Mouse (Mus musculus): ENCODE data around the gene Dennd1a. TPM values are rescaled to one million over a fixed set of nuclear protein-coding genes. Genes with fewer than 3 reads are reported as not detected.

Gene Dennd1a
- total RNA-seq, 2 experiments from 2014 or later: 28.3 to 29.8 TPM

DNA sequence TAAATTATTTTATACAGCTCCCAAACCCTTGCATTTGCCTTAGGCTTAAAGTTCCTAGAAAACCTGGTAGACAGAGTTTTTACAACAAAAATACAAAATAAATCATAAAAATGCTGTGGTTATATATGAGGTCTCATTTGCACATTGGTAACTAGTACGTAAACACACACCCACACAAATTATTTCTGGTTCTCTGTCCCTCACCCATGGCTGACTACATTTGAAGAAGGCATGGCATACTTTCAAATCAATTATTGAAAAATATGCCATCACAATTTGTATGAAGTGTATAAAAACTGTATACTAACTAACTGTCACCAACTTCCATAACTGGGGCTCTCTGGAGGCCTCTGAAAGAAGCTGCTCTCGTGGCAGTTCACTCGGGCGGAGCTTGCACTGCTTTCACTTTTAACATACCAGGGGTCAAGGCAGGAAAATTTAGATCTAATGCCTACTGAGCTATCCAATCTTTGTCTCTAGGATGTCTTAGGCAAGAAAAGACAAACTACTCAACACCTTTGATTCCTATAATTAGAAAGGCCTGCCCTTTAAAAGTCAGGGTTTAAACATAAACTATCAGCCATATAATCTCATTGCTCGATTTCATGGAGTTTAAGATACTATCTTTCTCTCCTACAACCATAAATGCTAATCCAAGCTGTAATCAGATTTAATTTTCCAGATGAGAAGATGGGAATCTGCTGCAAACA, 122.7 kb downstream of the Dennd1a start:
- DNase-seq: no peak

DNA sequence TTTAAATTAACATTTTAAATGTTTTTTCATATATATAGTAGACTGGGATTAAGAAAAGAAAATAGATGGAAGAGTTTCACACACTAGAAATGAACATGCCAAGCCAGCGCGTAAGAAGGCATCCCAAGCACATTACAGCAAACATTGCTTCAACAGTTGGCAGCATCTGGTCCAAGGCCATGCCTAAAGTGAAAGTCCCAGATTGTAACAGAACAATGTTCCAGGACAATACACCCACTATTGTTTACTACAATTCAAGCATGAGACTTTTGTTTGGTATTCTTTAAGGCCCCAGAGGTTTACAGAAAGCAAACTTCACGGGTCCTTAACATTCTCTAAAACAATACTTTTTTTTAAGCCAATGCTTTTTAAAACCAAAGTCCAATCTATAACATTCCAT, 124.7 kb downstream of the Dennd1a start:
- DNase-seq: no peak

DNA sequence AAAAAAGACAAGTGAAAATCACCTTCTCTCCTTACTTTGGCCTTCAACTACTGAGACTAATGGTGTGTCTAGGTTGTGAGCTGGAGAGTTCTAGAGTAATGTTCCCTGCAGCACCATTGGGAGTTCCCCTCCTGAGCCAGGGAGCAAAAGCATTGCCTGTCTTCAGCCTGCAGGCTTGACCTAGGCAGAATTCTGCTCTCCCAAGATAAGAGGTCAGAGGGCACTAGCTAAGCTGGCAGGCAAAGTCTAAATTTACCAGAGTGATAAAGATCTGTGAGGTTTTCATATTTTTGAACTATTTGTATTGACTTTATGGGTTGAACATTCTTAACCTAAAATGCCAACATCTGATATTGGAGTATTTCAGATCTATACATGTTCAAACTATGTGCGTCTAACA, 125.7 kb downstream of the Dennd1a start:
- DNase-seq: no peak

DNA sequence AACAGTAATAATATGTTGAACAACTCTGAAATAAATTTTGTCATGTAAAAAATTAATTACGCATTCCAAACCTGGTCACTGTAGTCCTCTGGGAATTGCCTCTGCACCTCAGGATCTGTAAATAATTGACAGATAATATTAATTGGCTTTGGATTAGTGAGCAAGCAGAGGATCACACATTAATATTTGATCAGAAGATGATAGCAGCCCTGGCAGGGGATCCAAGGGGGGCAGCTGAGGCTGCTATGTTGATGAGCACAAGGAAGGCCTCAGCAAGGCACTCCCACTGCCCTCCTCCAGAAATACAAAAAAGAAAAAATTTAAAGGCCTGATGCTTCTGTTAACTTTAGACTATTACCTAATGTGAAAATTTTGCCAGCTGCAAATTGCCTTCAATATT, 127.5 kb downstream of the Dennd1a start:
- DNase-seq: no peak

DNA sequence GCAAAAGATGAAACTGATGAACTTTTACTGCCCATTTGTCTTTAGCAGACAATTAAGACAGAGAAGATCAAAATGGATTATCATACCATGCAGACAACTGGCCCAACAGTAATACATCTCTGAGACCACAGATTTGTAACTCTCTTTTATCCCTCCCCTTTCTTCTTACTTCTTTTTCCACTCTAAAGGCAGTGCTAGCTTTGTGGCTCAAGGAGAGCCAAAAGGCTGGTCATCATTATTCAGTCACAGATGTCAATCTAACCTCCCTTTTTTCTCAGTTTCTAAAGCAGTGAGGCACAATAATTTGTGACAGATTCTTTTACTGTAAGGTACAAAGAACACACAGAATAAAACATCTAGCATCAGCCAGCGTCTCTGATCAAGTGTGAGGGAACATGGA, 130.2 kb downstream of the Dennd1a start:
- no peak for DNase-seq

DNA sequence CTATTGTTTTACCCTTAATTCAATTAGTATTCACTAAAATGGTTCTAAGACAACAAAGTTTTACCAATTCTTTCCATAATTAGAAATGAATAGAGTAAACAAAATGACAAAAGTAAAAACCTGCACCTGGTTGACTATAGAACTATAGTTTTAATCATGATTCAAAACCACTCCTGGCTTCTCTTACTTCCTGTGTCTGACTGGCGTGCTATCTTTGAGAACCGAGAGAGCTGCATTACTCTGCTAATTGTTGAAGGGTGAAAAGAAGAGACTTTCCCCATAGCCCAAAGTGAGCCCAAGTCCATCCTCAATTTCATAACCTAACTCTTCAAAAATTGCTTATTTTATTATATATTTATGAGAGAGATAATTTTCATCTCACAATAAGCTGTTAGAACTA, 131.2 kb downstream of the Dennd1a start:
- DNase-seq: no peak

DNA sequence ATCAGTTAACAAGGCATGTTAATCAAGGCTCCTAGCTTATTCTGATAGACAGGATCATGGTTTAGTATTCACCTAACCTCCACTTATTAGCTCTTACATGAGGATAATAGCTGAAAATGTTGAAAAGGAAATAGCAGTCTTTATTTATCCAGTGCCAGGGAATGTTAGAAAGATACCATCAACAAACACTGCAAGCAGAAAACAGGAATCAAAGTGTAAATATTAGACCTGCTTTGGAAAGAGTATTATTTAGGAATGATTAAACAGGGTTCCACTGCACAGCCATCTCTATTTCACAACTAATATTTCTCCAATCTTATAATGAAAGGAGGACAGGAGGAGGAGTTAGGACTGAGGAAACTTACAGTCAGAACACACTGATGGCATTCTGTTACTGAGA, 142.4 kb downstream of the Dennd1a start:
- DNase-seq: no peak

DNA sequence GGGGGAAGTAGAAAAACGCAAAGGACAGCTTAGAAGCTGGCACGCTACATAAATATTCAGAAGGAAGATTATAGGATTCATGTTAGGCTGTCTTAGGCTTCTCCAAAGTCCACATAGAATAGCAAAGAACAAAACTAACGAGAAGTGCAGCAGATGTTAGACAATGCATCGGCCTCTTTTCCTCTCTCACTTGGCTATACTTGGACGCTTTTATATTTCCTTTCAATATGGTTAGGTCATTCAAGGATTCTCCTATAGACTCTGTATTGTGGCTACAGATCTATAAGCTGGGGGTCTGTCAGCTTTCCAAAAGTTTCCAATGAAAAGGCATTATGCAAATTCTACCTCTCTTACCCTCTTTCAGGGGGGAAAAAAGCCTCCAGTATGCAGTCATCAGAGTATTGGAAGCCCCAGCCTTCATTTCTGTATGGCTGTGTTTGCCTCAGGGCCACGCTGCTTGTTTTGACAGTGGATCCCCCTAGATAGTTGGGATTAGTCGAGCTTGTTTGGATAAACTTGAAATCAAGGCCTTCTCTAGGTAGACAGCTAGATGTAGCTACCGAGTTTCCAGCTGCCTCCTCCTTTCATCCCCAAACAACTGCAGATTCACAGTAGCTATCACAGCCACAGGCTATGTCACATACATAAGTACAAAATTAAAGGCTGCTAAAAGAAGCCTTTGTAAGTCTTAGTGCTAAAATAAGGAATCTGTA, 143.0 kb downstream of the Dennd1a start:
- DNase-seq: no peak

DNA sequence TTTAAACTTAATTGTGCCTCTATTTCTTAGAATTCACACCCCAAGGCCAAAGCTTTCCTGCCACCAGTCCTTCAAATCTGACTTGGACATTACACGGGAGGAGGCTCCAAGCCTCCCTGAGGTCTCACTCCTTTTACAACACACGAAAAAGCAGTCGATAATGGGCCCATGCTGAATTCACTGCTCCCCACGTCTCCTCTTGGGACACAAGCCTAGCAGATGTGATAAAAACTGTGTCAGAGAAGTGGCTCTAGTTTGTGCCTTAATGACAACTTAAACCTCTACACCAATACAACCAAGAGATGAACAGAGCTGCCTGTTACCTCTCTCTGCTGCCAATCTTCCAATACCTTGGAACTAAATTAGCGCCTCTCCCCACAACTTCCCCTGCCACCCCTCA, 144.3 kb downstream of the Dennd1a start:
- no peak for DNase-seq

DNA sequence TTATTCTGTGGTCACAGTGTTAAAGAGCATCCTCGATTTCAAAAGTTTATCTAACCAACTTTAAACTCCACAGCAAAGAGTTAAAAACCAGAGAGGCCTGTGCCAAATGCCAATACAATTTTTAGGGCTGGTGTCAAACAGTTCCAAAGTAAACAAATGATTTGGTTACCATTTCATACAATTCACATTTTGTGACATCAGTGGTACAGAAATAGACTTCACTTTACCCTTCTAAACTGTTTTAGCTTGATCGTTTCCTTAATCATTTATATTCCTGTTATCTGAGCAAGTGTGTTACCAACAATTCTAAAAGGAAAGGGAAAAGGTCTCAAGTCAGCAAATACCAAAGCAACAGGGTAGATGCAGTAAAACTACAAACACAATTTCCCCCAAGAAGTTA, 145.0 kb downstream of the Dennd1a start:
- no peak for DNase-seq

DNA sequence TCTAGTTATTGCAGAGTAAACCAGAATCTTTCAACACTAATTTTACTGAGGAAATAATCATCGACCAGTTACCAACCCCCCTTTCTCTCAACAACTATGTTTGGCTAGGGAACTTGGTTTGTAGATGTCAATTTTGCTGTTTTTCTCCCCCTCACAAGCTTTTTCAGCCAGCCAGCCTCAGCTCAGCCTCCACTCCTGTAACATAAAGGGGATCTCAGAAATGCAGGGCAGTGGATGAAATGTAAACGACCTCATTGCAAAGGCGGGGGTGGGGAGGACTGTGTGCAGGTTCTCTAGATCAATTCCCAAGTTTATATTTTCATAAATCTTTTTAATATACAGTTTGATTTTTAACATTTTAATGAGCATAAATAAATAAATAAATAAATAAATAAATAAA, 147.7 kb downstream of the Dennd1a start:
- no peak for DNase-seq

DNA sequence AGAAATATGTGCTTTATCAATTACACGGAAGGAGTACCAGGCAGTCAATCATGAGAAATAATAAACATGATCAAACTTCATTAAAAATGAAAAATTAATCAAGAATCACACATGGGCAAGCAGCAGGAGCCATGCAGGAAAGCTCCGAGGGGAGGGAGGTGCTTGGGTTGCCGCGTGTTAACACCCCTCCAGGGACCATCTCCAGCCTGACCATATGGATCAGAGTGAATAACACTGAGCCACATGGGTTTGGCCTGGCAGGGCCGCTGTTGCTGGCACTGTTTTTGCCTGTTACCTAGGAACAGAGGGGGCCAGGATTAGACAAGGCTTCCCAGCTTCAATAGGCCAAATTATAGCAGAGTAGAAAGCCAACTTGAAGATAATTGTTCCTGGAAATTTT, 150.1 kb downstream of the Dennd1a start:
- peak; percentile 12 for DNase-seq

DNA sequence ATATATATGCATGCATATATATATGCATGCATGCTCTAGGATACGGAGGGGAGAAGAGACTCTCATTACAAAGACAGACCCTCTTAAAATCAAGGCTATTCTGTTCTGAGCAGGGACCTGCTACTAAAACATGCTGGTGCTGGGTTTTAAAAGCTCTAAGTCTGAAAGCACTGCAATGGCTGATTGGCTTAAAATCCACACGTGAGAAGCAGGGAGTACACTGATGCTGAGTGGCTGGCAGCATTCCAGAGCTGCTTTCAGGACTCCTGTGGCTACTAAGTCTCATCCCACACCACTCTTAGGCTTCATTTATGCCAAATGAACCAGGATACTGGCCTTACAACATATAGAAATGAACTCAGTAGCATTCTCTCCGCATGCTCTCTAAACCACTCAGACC, 151.8 kb downstream of the Dennd1a start:
- DNase-seq: peak; percentile 9

DNA sequence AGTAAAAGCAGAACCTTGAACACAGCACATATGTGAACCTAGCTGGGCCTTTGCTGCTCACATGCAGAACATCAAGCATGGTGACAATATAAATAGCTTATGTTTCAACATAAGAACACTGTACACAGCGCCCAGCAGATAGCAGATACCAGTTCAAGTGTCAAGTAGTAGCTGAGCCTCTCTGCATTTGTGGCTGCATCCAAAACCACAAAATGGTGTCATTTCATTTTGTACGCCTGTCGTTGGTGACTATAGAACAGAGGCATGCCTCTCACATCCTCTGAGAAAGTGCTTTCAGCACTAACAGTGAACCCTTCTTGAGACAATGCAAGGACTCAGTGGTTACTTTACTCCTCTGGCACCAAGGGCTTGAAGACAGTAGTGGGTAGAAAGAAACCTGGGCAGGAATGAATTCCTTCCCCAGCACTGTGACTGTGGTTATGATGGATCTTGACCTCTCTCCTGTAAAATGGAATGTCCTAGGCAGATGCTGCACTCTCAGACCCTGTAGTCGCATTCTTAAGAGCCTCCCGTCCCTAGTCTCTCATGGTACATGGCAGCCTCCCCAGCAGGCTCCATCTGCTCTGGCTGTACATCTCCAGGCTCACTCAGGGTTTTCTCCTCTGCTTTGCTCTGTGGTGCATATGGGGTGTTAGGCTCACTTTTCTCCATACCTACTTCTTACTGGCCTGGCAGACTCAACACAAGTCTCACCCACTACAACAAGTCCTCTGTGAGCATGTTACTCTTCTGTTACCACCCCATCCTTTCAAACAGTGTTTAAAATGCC, 154.0 kb downstream of the Dennd1a start:
- DNase-seq: no peak

DNA sequence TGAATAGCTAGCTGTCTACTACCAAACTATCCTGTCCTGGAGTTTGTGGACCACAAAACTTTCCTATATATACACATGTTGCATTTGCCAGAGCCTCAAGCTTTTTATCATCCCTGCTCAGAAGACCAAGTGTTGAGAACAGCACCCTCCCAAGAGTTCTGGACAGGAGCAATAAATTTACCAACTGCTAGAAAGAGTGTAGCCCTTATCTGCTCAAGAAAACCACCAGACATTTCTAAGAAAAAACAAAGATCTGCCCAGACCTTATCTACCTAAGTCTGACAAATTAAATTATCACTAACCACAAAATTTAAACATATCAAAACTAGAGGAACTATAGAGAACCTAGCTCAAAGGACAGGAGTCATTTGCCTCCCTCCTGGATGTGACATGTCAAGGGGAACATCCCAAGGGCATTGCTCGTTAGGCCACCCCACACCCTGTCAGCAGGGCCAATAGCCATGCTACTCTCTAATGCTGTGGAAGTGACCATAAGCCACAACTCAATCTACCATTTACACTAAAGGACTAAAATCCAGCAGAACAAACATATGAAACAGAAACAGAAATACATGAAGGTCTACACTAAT, 154.9 kb downstream of the Dennd1a start:
- DNase-seq: no peak

DNA sequence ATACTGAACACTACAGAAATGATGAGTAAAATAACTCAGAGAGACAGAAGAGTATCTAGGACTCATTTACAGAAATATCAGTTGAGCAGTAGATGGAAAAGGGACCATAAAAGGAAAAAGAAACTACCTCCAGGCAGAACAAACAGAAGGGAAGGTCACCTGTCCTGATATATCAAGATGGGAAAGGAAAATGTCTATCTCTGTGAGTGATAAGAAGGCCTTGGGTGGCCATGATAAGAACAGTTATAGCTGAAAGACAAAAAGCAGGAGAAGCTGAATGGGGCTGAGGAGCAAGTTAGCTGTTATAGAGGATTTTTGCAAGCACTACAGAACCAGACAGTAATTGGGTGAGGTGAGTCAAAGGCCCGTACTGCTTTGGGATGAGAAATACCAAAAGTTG, 155.7 kb downstream of the Dennd1a start:
- no peak for DNase-seq

DNA sequence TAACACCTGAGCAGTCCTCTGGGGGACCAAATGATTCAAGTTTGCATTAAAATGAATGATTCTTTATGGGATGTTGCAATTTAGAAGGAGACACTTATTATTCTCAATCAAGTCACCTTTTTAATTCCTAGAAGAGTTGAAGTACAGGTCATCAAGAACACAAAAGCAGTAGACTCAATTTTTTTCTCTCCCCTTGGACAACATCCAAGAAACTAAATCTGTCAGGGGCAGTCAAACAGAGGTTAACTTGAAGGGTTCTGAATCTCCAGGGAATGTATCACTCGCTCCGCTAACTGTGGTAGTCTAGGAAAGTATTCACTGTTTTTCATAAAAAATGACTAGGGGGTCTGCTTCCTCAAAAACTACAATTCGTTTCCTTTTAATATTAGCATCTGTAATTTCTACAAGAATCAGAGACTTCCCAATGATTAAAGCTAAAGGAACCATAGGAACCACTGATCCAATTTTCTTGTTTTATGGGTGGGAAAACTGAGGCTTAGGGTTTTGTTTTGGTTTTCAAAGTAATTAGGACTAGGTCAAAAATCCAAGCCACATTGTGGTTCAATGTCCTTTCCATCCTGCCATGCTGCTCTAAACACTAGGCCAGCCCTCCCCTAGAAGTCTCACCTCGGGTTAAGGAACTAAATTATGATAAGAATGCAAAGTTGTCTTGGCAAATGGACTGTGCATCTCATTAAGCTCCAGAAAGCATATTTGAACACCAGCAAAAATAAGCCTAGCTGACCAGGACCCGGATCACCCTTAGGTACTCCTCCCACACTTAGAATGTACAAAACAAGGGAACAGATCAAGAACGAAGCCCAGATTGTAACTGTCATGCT, 157.0 kb downstream of the Dennd1a start:
- no peak for DNase-seq

DNA sequence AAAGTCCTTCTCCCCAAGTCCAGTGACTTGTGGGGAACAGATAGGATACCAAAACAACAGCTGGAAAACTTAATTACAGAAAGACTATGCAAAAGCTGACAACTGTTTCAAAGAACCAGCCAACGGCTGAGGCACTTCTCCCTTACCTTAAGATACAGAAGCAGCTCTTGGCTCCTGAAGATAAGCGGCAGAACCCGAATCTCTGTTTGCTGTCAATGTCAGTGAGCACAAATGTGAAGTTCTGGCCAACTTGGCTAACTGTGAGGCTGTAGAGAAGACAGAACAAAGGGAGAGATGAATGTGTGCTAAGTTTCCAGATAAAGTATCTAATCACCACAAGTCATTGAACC, 160.8 kb downstream of the Dennd1a start:
- no peak for DNase-seq

DNA sequence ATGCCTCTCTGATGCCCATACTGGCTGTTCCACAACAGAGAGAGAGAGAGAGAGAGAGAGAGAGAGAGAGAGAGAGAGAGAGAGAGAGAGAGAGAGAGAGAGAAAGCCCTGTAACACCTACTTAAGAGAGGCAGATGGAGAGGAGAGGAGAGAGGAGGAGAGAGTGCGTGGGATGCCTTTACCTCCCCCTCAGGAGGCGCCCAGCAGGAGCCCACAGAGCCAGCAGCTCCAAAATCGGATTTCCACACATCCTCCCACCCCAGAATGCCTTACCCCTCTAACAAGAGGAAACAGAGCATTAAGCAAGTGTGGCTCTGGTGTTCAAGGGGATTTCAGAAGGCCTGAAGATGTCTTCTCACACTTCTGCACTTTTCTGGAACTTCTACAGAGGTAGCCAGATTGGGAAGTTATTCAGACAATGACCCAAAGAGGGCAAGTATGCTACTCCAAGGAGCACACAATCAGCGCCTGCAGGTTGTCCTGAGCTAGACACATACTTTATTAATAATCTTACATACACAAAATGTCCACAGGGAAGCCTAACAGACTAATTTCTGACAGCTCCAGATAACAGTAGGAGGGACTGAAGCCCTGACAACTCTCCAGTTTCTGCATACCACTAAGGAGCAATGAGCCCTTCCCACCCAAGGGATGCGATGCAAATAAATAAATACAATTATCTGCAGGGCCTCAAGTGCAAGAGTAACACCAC, 161.4 kb downstream of the Dennd1a start:
- DNase-seq: no peak

DNA sequence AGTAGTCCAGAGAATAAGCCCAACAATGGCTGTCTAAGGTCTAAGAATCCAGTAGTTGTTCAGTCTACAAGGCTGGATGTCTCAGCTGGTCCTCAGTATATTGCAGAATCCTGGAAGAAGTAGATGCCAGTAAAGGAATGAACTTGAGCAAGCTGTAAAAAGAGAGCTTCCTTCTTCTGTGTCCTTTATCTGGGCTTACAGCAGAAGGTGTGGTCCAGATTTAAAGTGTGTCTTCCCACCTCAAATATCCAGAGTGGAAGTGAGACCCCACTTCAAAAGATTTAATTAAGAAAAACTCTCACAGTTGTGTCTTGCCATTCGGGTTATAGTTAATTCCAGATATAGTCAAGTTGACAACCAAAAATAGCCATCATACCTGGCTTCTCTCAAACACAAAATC, 162.5 kb downstream of the Dennd1a start:
- no peak for DNase-seq

DNA sequence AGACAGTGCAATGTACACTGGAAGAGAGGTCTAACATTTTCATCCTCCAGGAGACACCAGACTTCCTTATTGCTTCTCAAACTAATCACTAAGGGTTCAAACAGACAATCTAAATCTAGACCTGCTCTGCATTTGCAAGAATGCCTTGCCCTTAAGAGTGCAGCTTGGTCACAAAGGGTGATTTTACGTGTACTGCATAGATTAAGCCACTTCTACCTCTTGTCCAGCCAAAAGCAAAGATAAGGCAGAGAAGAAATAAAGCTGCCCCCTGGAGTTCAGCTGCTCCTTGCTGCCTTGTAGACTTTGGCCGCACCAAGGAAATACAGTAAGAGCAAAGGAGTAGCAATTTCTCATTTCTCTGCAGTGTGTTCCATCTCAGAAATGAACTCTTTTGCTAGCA, 172.2 kb downstream of the Dennd1a start:
- DNase-seq: no peak
